Mouse (Mus musculus) liver, embryonic 14.5 days (tissue): ENCODE data around the gene Gstt4.

ENCODE experiments used
- CTCF ChIP-seq: IDR thresholded peaks from 2 replicates; pipeline ENCODE4 v1.5.1; 2016; ENCODE audit warnings: antibody characterized with exemption, low read depth, control low read depth
- EP300 ChIP-seq: IDR thresholded peaks from 2 replicates; pipeline ENCODE4 v1.6.1; 2016; ENCODE audit warnings: antibody characterized with exemption, low read depth

DNA sequence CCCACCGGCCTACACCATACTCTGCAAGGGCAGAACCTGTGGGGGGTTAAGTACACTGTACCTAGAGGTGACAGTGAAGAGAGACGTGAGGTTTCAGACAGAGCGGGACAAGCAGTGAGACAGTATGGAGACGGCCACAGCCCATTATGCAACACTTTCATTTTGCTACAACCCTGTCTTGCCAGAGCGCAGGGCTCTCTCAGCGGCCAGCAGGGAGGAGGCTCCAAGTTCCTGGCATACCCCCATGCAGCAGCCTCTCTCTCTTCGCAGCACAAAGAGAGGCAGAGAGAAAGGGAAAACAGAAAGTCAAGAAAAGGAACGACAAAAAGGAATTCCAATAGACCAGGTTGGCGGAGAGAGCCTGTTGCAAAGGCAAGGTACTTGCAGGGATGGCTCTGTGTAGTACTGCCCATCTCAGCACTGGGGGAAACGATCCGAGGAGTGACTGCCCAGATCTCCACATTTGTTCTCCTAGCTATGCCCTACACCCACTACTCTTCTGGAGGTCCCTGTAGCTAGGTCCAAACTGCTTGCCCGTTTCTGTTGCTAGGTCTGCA is 24.6 kb downstream of the Gstt4 start:
- no peak for TF ChIP-seq CTCF
- no peak for TF ChIP-seq EP300
